Mouse (Mus musculus): Measurements from ENCODE around the gene Gprc5c.

DNA sequence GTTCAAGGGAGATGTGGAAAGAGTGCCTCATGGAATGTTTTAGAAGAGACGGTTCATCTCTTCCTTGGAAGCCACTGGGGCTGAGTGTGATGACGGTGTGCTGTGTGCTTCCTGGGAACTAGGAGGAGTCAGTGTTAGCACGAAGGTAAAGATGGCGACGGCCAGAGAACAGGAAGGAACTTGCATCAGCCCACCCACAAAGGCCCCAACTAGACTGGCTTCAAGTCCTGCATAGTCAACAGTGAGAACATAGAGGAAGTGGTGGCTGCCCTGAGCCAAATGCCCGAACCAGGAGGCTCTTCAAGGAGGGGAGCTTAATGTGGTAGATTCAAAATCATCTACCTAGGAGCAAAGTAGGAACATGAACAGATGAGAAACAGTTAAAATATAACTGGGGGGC is 66.2 kb downstream of the Gprc5c start:
- no peak for TF ChIP-seq POLR2A (IDR thresholded peaks at IDR 0.05; ENCODE audit: insufficient read depth, low read depth, low read length)
- TF ChIP-seq CTCF (IDR thresholded peaks at IDR 0.05) = no peak

Data from heart, adult 2 months (tissue).